ENCODE assay signal across 9 mouse cellular contexts in genomic region chr5:135191620-135192019, GRCm38 (mm10). TPM values are rescaled to one million over a fixed set of nuclear protein-coding genes. Genes with fewer than 3 reads are reported as not detected.
DNase-seq lines count a peak whose midpoint lies in the region; ATAC-seq and TF ChIP-seq lines count a peak whose summit lies in the region.
"Had no signal": no experiment of that assay in that cellular context is flagged by ENCODE, and none has a peak within 500 bp of the region (broad histone marks: within the 10 kb centered on the region; RNA-seq: fewer than 3 reads in every experiment).

No protein-coding gene starts in this region.

- peak; percentile 66 for DNase-seq in hindbrain, embryonic 10.5 days (ENCODE audit: low spot score)
- DNase-seq in CD4-positive, CD25-positive, alpha-beta regulatory T cell, adult 2 months (ENCODE audit: low read depth, low spot score) = peak; percentile 89
- peak; percentile 41 for DNase-seq in adrenal gland, postnatal 25 days
- peak; percentile 73 for DNase-seq in embryonic facial prominence, embryonic 14.5 days (ENCODE audit: low spot score)
- peak; percentile 40 for DNase-seq in large intestine, adult 2 months (ENCODE audit: low read depth, low spot score)
- peak; percentile 73 for DNase-seq in thymus, adult 2 months

- no peak overlapping the region for H3K27ac ChIP-seq in hindbrain, embryonic 10.5 days
- H3K27ac ChIP-seq in hindbrain, embryonic 16.5 days (ENCODE audit: low read depth, low read length) = no peak overlapping the region
- no peak overlapping the region for H3K27ac ChIP-seq in embryonic facial prominence, embryonic 14.5 days (replicated peaks; ENCODE audit: low read depth, low read length)
- no peak overlapping the region for H3K27ac ChIP-seq in thymus, adult 2 months (ENCODE audit: control insufficient read depth, insufficient read depth, low read length)
- H3K27ac ChIP-seq: limb, embryonic 13.5 days had no signal

- no peak overlapping the region for H3K9ac ChIP-seq in hindbrain, embryonic 16.5 days (ENCODE audit: low read depth, low read length)
- H3K9ac ChIP-seq in embryonic facial prominence, embryonic 14.5 days (ENCODE audit: low read depth, low read length) = no peak overlapping the region
- H3K9ac ChIP-seq: limb, embryonic 13.5 days had no signal

- no peak for TF ChIP-seq POLR2A in thymus, adult 2 months (IDR thresholded peaks at IDR 0.05; ENCODE audit: control insufficient read depth, extremely low read depth, insufficient read depth, low read length, poor library complexity)

- H3K4me2 ChIP-seq in hindbrain, embryonic 16.5 days (ENCODE audit: low read length) = no peak overlapping the region
- no peak overlapping the region for H3K4me2 ChIP-seq in embryonic facial prominence, embryonic 14.5 days (ENCODE audit: low read depth, low read length)
- H3K4me2 ChIP-seq: limb, embryonic 13.5 days had no signal

- peaks cover 76% of the 10 kb centered on the region for H3K36me3 ChIP-seq in hindbrain, embryonic 10.5 days
- no peaks in the 10 kb centered on the region for H3K36me3 ChIP-seq in hindbrain, embryonic 16.5 days (ENCODE audit: control insufficient read depth, insufficient read depth, low read length)
- peaks cover 50% of the 10 kb centered on the region for H3K36me3 ChIP-seq in embryonic facial prominence, embryonic 14.5 days (ENCODE audit: control insufficient read depth, insufficient read depth, low read length)
- peaks cover 5% of the 10 kb centered on the region; the same call in 1 of the 2 replicates for H3K36me3 ChIP-seq in thymus, adult 2 months (ENCODE audit: control insufficient read depth, insufficient read depth, low read length)

- 48% methylated on average over 2 of the region's 2 CpGs for WGBS in hindbrain, embryonic 10.5 days
- 32% methylated on average over 2 of the region's 2 CpGs for WGBS in hindbrain, embryonic 16.5 days
- WGBS in embryonic facial prominence, embryonic 14.5 days = 32% methylated on average over 2 of the region's 2 CpGs
- WGBS in large intestine, adult 2 months = 37% methylated on average over 2 of the region's 2 CpGs
- WGBS in thymus, adult 2 months = 53% methylated on average over 2 of the region's 2 CpGs

- ATAC-seq in hindbrain, embryonic 16.5 days = no peak
- no peak for ATAC-seq in embryonic facial prominence, embryonic 14.5 days (ENCODE audit: low read depth)
- ATAC-seq in megakaryocyte progenitor cell, adult 5-6 weeks (replicated peaks; ENCODE audit: poor library complexity) = peak; percentile 53

- no peaks in the 10 kb centered on the region for H3K9me3 ChIP-seq in hindbrain, embryonic 10.5 days
- no peaks in the 10 kb centered on the region for H3K9me3 ChIP-seq in hindbrain, embryonic 16.5 days (ENCODE audit: control insufficient read depth, low read length)
- H3K9me3 ChIP-seq in embryonic facial prominence, embryonic 14.5 days (ENCODE audit: control insufficient read depth, low read length) = no peaks in the 10 kb centered on the region
- H3K9me3 ChIP-seq: limb, embryonic 13.5 days had no signal

- H3K4me1 ChIP-seq in hindbrain, embryonic 10.5 days (replicated peaks) = peaks cover 35% of the 10 kb centered on the region
- peaks cover 25% of the 10 kb centered on the region for H3K4me1 ChIP-seq in hindbrain, embryonic 16.5 days (ENCODE audit: control insufficient read depth, insufficient read depth, low read depth, low read length)
- peaks cover 20% of the 10 kb centered on the region for H3K4me1 ChIP-seq in embryonic facial prominence, embryonic 14.5 days (ENCODE audit: control insufficient read depth, insufficient read depth, low read length)
- H3K4me1 ChIP-seq in thymus, adult 2 months (replicated peaks; ENCODE audit: control insufficient read depth, insufficient read depth, low read length) = peaks cover 8% of the 10 kb centered on the region

- 0 out of 2 replicates have a peak overlapping the region, but pooled peaks have one; percentile 6 for H3K4me3 ChIP-seq in hindbrain, embryonic 10.5 days
- no peak overlapping the region for H3K4me3 ChIP-seq in hindbrain, embryonic 16.5 days (ENCODE audit: low read length)
- H3K4me3 ChIP-seq in embryonic facial prominence, embryonic 14.5 days (ENCODE audit: low read depth, low read length) = no peak overlapping the region
- H3K4me3 ChIP-seq in thymus, adult 2 months (ENCODE audit: control insufficient read depth, insufficient read depth, low read length) = no peak overlapping the region
- H3K4me3 ChIP-seq: limb, embryonic 13.5 days had no signal

- no peak for TF ChIP-seq CTCF in thymus, adult 2 months (IDR thresholded peaks at IDR 0.05; ENCODE audit: borderline replicate concordance, control insufficient read depth, extremely low read depth, insufficient read depth, low read length, poor library complexity)

- no peaks in the 10 kb centered on the region for H3K27me3 ChIP-seq in hindbrain, embryonic 10.5 days (ENCODE audit: insufficient read depth, poor library complexity, severe bottlenecking)
- H3K27me3 ChIP-seq in hindbrain, embryonic 16.5 days (replicated peaks; ENCODE audit: control insufficient read depth, insufficient read depth, low read length) = no peaks in the 10 kb centered on the region
- no peaks in the 10 kb centered on the region for H3K27me3 ChIP-seq in embryonic facial prominence, embryonic 14.5 days (replicated peaks; ENCODE audit: control insufficient read depth, insufficient read depth, low read length)
- H3K27me3 ChIP-seq in thymus, adult 2 months (ENCODE audit: control insufficient read depth, insufficient read depth, low read length) = no peaks in the 10 kb centered on the region
- H3K27me3 ChIP-seq: limb, embryonic 13.5 days had no signal

RNA-seq across cellular contexts. Expression of gene Baz1b, which starts 4.6 kb away (rescaled TPM):
- polyA plus RNA-seq in hindbrain, embryonic 10.5 days (2016; fragmentation: Nextera tagmentation; extraction: Ambion mirVana) = 41.1 and 53.8 TPM in 2 replicates
- 20.5 and 21.6 TPM in 2 replicates for polyA plus RNA-seq in hindbrain, embryonic 16.5 days (2015; fragmentation: Nextera tagmentation; extraction: Ambion mirVana)
- 85.7 and 114 TPM in 2 replicates for total RNA-seq in adrenal gland, postnatal 25 days (2021)
- 46.9 and 48.4 TPM in 2 replicates for polyA plus RNA-seq in embryonic facial prominence, embryonic 14.5 days (2014; fragmentation: Nextera tagmentation; extraction: Ambion mirVana)
- 16.2 and 19.7 TPM in 2 replicates for polyA plus RNA-seq in large intestine, adult 2 months (2012; rRNA removed)
- 72.1 and 90.2 TPM in 2 replicates for total RNA-seq in megakaryocyte progenitor cell, adult 5-6 weeks (2015)
- total RNA-seq in megakaryocyte progenitor cell, adult 5-6 weeks (2017) = 128 and 160 TPM in 2 replicates
- polyA plus RNA-seq in thymus, adult 2 months (2012; rRNA removed) = 56.1 and 68.7 TPM in 2 replicates

RNA-seq across cellular contexts. Expression of gene Bcl7b, which starts 23.5 kb away (rescaled TPM):
- 45.7 and 46.1 TPM in 2 replicates for polyA plus RNA-seq in hindbrain, embryonic 10.5 days (2016; fragmentation: Nextera tagmentation; extraction: Ambion mirVana)
- 35.9 and 37.9 TPM in 2 replicates for polyA plus RNA-seq in hindbrain, embryonic 16.5 days (2015; fragmentation: Nextera tagmentation; extraction: Ambion mirVana)
- 63.2 and 64.0 TPM in 2 replicates for total RNA-seq in adrenal gland, postnatal 25 days (2021)
- 44.3 and 44.4 TPM in 2 replicates for polyA plus RNA-seq in embryonic facial prominence, embryonic 14.5 days (2014; fragmentation: Nextera tagmentation; extraction: Ambion mirVana)
- polyA plus RNA-seq in large intestine, adult 2 months (2012; rRNA removed) = 26.3 and 28.4 TPM in 2 replicates
- total RNA-seq in megakaryocyte progenitor cell, adult 5-6 weeks (2015) = 18.1 and 18.7 TPM in 2 replicates
- total RNA-seq in megakaryocyte progenitor cell, adult 5-6 weeks (2017) = 24.8 and 25.2 TPM in 2 replicates
- 61.1 and 67.0 TPM in 2 replicates for polyA plus RNA-seq in thymus, adult 2 months (2012; rRNA removed)

RNA-seq across cellular contexts. Expression of gene Tbl2, which starts 42.2 kb away (rescaled TPM):
- 20.0 and 23.7 TPM in 2 replicates for polyA plus RNA-seq in hindbrain, embryonic 10.5 days (2016; fragmentation: Nextera tagmentation; extraction: Ambion mirVana)
- polyA plus RNA-seq in hindbrain, embryonic 16.5 days (2015; fragmentation: Nextera tagmentation; extraction: Ambion mirVana) = 15.0 and 17.2 TPM in 2 replicates
- 31.5 and 46.0 TPM in 2 replicates for total RNA-seq in adrenal gland, postnatal 25 days (2021)
- polyA plus RNA-seq in embryonic facial prominence, embryonic 14.5 days (2014; fragmentation: Nextera tagmentation; extraction: Ambion mirVana) = 24.1 and 30.1 TPM in 2 replicates
- 8.9 and 11.7 TPM in 2 replicates for polyA plus RNA-seq in large intestine, adult 2 months (2012; rRNA removed)
- total RNA-seq in megakaryocyte progenitor cell, adult 5-6 weeks (2015) = 10.9 and 11.0 TPM in 2 replicates
- total RNA-seq in megakaryocyte progenitor cell, adult 5-6 weeks (2017) = 14.9 and 18.7 TPM in 2 replicates
- polyA plus RNA-seq in thymus, adult 2 months (2012; rRNA removed) = 18.5 and 18.7 TPM in 2 replicates

RNA-seq across cellular contexts. Expression of gene Fzd9, which starts 59.4 kb away (rescaled TPM):
- 9.8 and 12.1 TPM in 2 replicates for polyA plus RNA-seq in hindbrain, embryonic 10.5 days (2016; fragmentation: Nextera tagmentation; extraction: Ambion mirVana)
- polyA plus RNA-seq in hindbrain, embryonic 16.5 days (2015; fragmentation: Nextera tagmentation; extraction: Ambion mirVana) = 19.7 and 21.3 TPM in 2 replicates
- 2.4 and 3.1 TPM in 2 replicates for total RNA-seq in adrenal gland, postnatal 25 days (2021)
- 21.6 and 21.7 TPM in 2 replicates for polyA plus RNA-seq in embryonic facial prominence, embryonic 14.5 days (2014; fragmentation: Nextera tagmentation; extraction: Ambion mirVana)
- 2.8 and 3.7 TPM in 2 replicates for polyA plus RNA-seq in large intestine, adult 2 months (2012; rRNA removed)
- total RNA-seq in megakaryocyte progenitor cell, adult 5-6 weeks (2015) = 0.42 and 0.59 TPM in 2 replicates
- total RNA-seq in megakaryocyte progenitor cell, adult 5-6 weeks (2017) = 0.12 and 0.14 TPM in 2 replicates
- 0.06 and 0.58 TPM in 2 replicates for polyA plus RNA-seq in thymus, adult 2 months (2012; rRNA removed)
